Comparison of ENCODE assay signal across 26 mouse cellular contexts in the genomic region with DNA sequence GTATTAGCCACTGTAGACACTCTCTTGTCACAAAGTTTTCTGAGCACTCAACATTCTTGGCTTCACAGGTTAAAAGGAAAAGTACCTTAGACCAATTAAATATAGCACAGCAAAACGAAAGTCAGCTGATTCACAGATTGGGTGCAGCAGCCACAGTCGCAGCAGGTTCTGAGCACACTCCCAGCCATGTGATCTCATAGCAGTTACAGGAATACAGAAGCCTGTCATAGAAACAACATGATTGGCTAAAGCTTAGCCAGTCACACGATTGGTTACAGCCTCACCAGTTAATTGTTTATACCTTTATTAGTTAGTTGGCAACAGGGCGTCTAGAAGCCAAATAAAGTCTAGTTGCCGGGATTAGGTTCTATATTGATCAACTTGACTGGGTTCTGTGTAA. TPM values are rescaled to one million over a fixed set of nuclear protein-coding genes. Genes with fewer than 3 reads are reported as not detected.
DNase-seq lines count a peak whose midpoint lies in the region; ATAC-seq and TF ChIP-seq lines count a peak whose summit lies in the region.
"Had no signal": no experiment of that assay in that cellular context is flagged by ENCODE, and none has a peak within 500 bp of the region (broad histone marks: within the 10 kb centered on the region; RNA-seq: fewer than 3 reads in every experiment).

No protein-coding gene starts in this region.

- in situ Hi-C loops in CH12.LX (cut with MboI; ENCODE audit: low pct_ligation_motif_present, low pct_unique_long_range_greater_than_20kb, low sequenced_read_pairs): no loop called here

- H3K4me2 ChIP-seq in kidney, embryonic 14.5 days (replicated peaks; ENCODE audit: low read depth, low read length): no peak overlapping the region
- 0 out of 2 replicates have a peak overlapping the region, but pooled peaks have one; percentile 5 for H3K4me2 ChIP-seq in CH12.LX (ENCODE audit: insufficient read depth, low read depth, poor library complexity, severe bottlenecking)
- H3K4me2 ChIP-seq: embryonic facial prominence, embryonic 12.5 days; forebrain, embryonic 12.5 days; limb, embryonic 13.5 days; liver, embryonic 15.5 days; midbrain, embryonic 11.5 days had no signal

- no peaks in the 10 kb centered on the region for H3K36me3 ChIP-seq in heart, embryonic 10.5 days
- H3K36me3 ChIP-seq in kidney, embryonic 14.5 days (ENCODE audit: control insufficient read depth, insufficient read depth, low read length): no peaks in the 10 kb centered on the region
- H3K36me3 ChIP-seq in CH12.LX (replicated peaks in 1 of 2; ENCODE audit: control insufficient read depth in 1 of 2, insufficient read depth in 1 of 2, low read length in 1 of 2): no peaks in the 10 kb centered on the region
- H3K36me3 ChIP-seq: embryonic facial prominence, embryonic 12.5 days; forebrain, embryonic 12.5 days; hindbrain, embryonic 10.5 days; limb, embryonic 13.5 days; liver, embryonic 15.5 days had no signal

- no peaks in the 10 kb centered on the region for H3K9me3 ChIP-seq in heart, embryonic 10.5 days
- H3K9me3 ChIP-seq in kidney, embryonic 14.5 days (ENCODE audit: control insufficient read depth, low read length): no peaks in the 10 kb centered on the region
- no peaks in the 10 kb centered on the region for H3K9me3 ChIP-seq in CH12.LX (replicated peaks; ENCODE audit: low read length)
- H3K9me3 ChIP-seq: embryonic facial prominence, embryonic 12.5 days; forebrain, embryonic 12.5 days; hindbrain, embryonic 10.5 days; limb, embryonic 13.5 days; liver, embryonic 15.5 days had no signal

- intact Hi-C loops in gastrocnemius, postnatal 36 days (cut with DNase I): no loop called here

- H3K27ac ChIP-seq in heart, embryonic 10.5 days: no peak overlapping the region
- H3K27ac ChIP-seq in kidney, embryonic 14.5 days (ENCODE audit: low read depth, low read length): no peak overlapping the region
- H3K27ac ChIP-seq in CH12.LX (ENCODE audit: insufficient read depth, low read depth): no peak overlapping the region
- H3K27ac ChIP-seq: embryonic facial prominence, embryonic 12.5 days; forebrain, embryonic 12.5 days; hindbrain, embryonic 10.5 days; hindbrain, postnatal 0 days; limb, embryonic 13.5 days; liver, embryonic 15.5 days had no signal

- DNase-seq in heart, adult 11 months: peak; percentile 85
- DNase-seq in heart, embryonic 10.5 days (ENCODE audit: low spot score): no peak
- peak; percentile 61 for DNase-seq in kidney, adult 9 months
- DNase-seq in CH12.LX (ENCODE audit: extremely low read depth): no peak
- no peak for DNase-seq in gastrocnemius, postnatal 36 days
- DNase-seq in spleen, postnatal 10 days (ENCODE audit: low spot score in 2 of 2): no peak
- DNase-seq: adrenal gland, adult 8-10 months; cerebellum, adult 18-20 months; cerebellum, postnatal 14 days; kidney, postnatal 10 days; lung, postnatal 10 days; right cerebral cortex, postnatal 14 days; spleen, adult 18-20 months had no signal

- 86% methylated on average over 5 of the region's 5 CpGs for whole genome bisulfite sequencing in heart, embryonic 10.5 days
- 89% methylated on average over 5 of the region's 5 CpGs for WGBS in kidney, embryonic 14.5 days

- H3K4me1 ChIP-seq in heart, embryonic 10.5 days: peaks cover 11% of the 10 kb centered on the region; the same call in 1 of the 2 replicates
- H3K4me1 ChIP-seq in kidney, embryonic 14.5 days (ENCODE audit: control insufficient read depth, insufficient read depth, low read length): no peaks in the 10 kb centered on the region
- H3K4me1 ChIP-seq in CH12.LX (ENCODE audit: control insufficient read depth in 1 of 2, insufficient read depth in 2 of 2): peaks cover 4 to 12% of the 10 kb centered on the region in 2 experiments; a peak in 2 of 4 replicates
- H3K4me1 ChIP-seq: embryonic facial prominence, embryonic 12.5 days; forebrain, embryonic 12.5 days; hindbrain, embryonic 10.5 days; limb, embryonic 13.5 days had no signal

- no peak for TF ChIP-seq CTCF in CH12.LX (conservative IDR thresholded peaks at IDR 0.05 in 1 of 2, IDR thresholded peaks at IDR 0.05 in 1 of 2; ENCODE audit: low read depth in 2 of 2, low read length in 2 of 2)

- no peak for TF ChIP-seq POLR2A in CH12.LX (IDR thresholded peaks at IDR 0.05; ENCODE audit: low read depth, low read length)

- no peak overlapping the region for H3K4me3 ChIP-seq in heart, embryonic 10.5 days
- H3K4me3 ChIP-seq in kidney, embryonic 14.5 days (ENCODE audit: low read length): no peak overlapping the region
- no peak overlapping the region for H3K4me3 ChIP-seq in CH12.LX (replicated peaks in 1 of 3; ENCODE audit: low read depth in 2 of 3, low read length in 2 of 3, poor library complexity in 1 of 3)
- H3K4me3 ChIP-seq: embryonic facial prominence, embryonic 12.5 days; erythroblast, embryonic 14.5 days; forebrain, embryonic 12.5 days; hindbrain, embryonic 10.5 days; limb, embryonic 13.5 days; liver, embryonic 15.5 days had no signal

- H3K79me2 ChIP-seq in CH12.LX (replicated peaks; ENCODE audit: control insufficient read depth, extremely low read depth, insufficient read depth, poor library complexity, severe bottlenecking): no peaks in the 10 kb centered on the region

- no peak for ATAC-seq in kidney, embryonic 14.5 days (ENCODE audit: low FRiP score, low TSS enrichment)
- ATAC-seq in monocyte, adult 5-6 weeks (replicated peaks; ENCODE audit: insufficient number of reproducible peaks, low FRiP score, low TSS enrichment, poor library complexity, severe bottlenecking): peak; percentile 62
- ATAC-seq: hindbrain, postnatal 0 days; Patski had no signal

- no peak for TF ChIP-seq RAD21 in CH12.LX (IDR thresholded peaks at IDR 0.05; ENCODE audit: low read depth, low read length)

- dilution Hi-C loops in CH12.LX (cut with MboI; ENCODE audit: extremely low pct_ligation_motif_present, extremely low pct_unique_long_range_greater_than_20kb, low sequenced_read_pairs): no loop called here

- H3K27me3 ChIP-seq in heart, embryonic 10.5 days (ENCODE audit: insufficient read depth, poor library complexity, severe bottlenecking): no peaks in the 10 kb centered on the region
- H3K27me3 ChIP-seq in kidney, embryonic 14.5 days (ENCODE audit: control insufficient read depth, insufficient read depth, low read length): no peaks in the 10 kb centered on the region
- H3K27me3 ChIP-seq in CH12.LX (replicated peaks): no peaks in the 10 kb centered on the region
- H3K27me3 ChIP-seq: embryonic facial prominence, embryonic 12.5 days; forebrain, embryonic 12.5 days; limb, embryonic 13.5 days; liver, embryonic 15.5 days; Patski had no signal

- H3K9ac ChIP-seq in kidney, embryonic 14.5 days (ENCODE audit: low read depth, low read length): no peak overlapping the region
- no peak overlapping the region for H3K9ac ChIP-seq in CH12.LX (ENCODE audit: insufficient read depth, low read depth)
- H3K9ac ChIP-seq: embryonic facial prominence, embryonic 12.5 days; forebrain, embryonic 12.5 days; limb, embryonic 13.5 days; liver, embryonic 15.5 days had no signal

- no peak for TF ChIP-seq EP300 in CH12.LX (IDR thresholded peaks at IDR 0.05; ENCODE audit: low read length)

TF ChIP-seq in CH12.LX, 34 proteins besides CTCF, POLR2A, EP300 and RAD21 (continues in another document):
- TF ChIP-seq IRF4 (IDR thresholded peaks at IDR 0.05; ENCODE audit: low read depth, low read length): 0 out of 2 replicates have a peak, but pooled peaks have one; percentile 17
- no peak for TF ChIP-seq USF2 (conservative IDR thresholded peaks at IDR 0.05; ENCODE audit: low read depth, low read length)
- TF ChIP-seq RCOR1 (conservative IDR thresholded peaks at IDR 0.05; ENCODE audit: low read depth, low read length): no peak
- no peak for TF ChIP-seq NELFE (IDR thresholded peaks at IDR 0.05; ENCODE audit: low read depth, low read length)
- TF ChIP-seq GABPA (IDR thresholded peaks at IDR 0.05; ENCODE audit: insufficient replicate concordance, low read depth, low read length): no peak
- no peak for TF ChIP-seq JUN (IDR thresholded peaks at IDR 0.05; ENCODE audit: insufficient read depth, low read depth, low read length)
- TF ChIP-seq ETS1 (conservative IDR thresholded peaks at IDR 0.05; ENCODE audit: low read depth, low read length): peak; percentile 46; the same call in 1 of the 2 replicates
- TF ChIP-seq JUND (conservative IDR thresholded peaks at IDR 0.05; ENCODE audit: low read depth, low read length): no peak
- TF ChIP-seq PAX5 (IDR thresholded peaks at IDR 0.05; ENCODE audit: low read length): no peak
- TF ChIP-seq E2F4 (IDR thresholded peaks at IDR 0.05; ENCODE audit: insufficient replicate concordance, low read depth, low read length): no peak
- no peak for TF ChIP-seq NRF1 (IDR thresholded peaks at IDR 0.05; ENCODE audit: low read depth, low read length)
- TF ChIP-seq POLR2AphosphoS2 (IDR thresholded peaks at IDR 0.05; ENCODE audit: low read depth, low read length): no peak
- no peak for TF ChIP-seq SIN3A (IDR thresholded peaks at IDR 0.05; ENCODE audit: low read length)
- TF ChIP-seq CHD2 (IDR thresholded peaks at IDR 0.05; ENCODE audit: low read length): no peak
- TF ChIP-seq ZMIZ1 (IDR thresholded peaks at IDR 0.05; ENCODE audit: low read depth, low read length): no peak
- no peak for TF ChIP-seq KAT2A (IDR thresholded peaks at IDR 0.05; ENCODE audit: insufficient replicate concordance, low read length)
- TF ChIP-seq ZC3H11A (IDR thresholded peaks at IDR 0.05; ENCODE audit: low read depth, low read length): no peak
- TF ChIP-seq TCF12 (IDR thresholded peaks at IDR 0.05; ENCODE audit: low read depth, low read length): no peak
- no peak for TF ChIP-seq MYC (IDR thresholded peaks at IDR 0.05; ENCODE audit: low read depth, low read length)
- TF ChIP-seq BHLHE40 (IDR thresholded peaks at IDR 0.05; ENCODE audit: low read depth, low read length): peak; percentile 55; the same call in 1 of the 2 replicates
- no peak for TF ChIP-seq ZNF384 (IDR thresholded peaks at IDR 0.05; ENCODE audit: low read depth, low read length)
- no peak for TF ChIP-seq MXI1 (IDR thresholded peaks at IDR 0.05; ENCODE audit: low read depth, low read length)
- TF ChIP-seq TBP (conservative IDR thresholded peaks at IDR 0.05; ENCODE audit: low read depth, low read length): no peak
- TF ChIP-seq USF1 (IDR thresholded peaks at IDR 0.05; ENCODE audit: low read depth, low read length): peak; percentile 23
- TF ChIP-seq ZKSCAN1 (IDR thresholded peaks at IDR 0.05; ENCODE audit: borderline replicate concordance, low read depth, low read length): no peak
- TF ChIP-seq ELF1 (IDR thresholded peaks at IDR 0.05; ENCODE audit: low read depth, low read length): no peak

RNA-seq across cellular contexts. Expression of gene Map3k7cl, which starts 57.0 kb away (rescaled TPM):
- not detected in 2 replicates for polyA plus RNA-seq in heart, embryonic 10.5 days (2016; fragmentation: Nextera tagmentation; extraction: Ambion mirVana)
- polyA plus RNA-seq in kidney, embryonic 14.5 days (2014; fragmentation: Nextera tagmentation; extraction: Ambion mirVana): 0.69 and 1.4 TPM in 2 replicates
- 0.08 TPM in 2 replicates for total RNA-seq in CH12.LX (2012; rRNA removed)
- total RNA-seq in CH12.LX (2014; rRNA removed): not detected in 2 replicates
- not detected in 2 replicates for polyA plus RNA-seq in CH12.LX (2012; ENCODE audit: insufficient read length, low read depth)
- total RNA-seq in monocyte, adult 5-6 weeks (2017): not detected in 3 replicates
- total RNA-seq in gastrocnemius, postnatal 36 days (2021): 10 to 100 TPM in 1 of 2 experiments, 1 to 10 TPM in 1; 7.7 to 13.4 TPM
- total RNA-seq: ES-E14 had no signal
- polyA plus RNA-seq: embryonic facial prominence, embryonic 12.5 days; erythroblast, embryonic 14.5 days; forebrain, embryonic 12.5 days; hindbrain, embryonic 10.5 days; liver, embryonic 15.5 days; midbrain, embryonic 11.5 days; midbrain, postnatal 0 days had no signal

Comparison
In these comparisons a context has a peak if more than half of its experiments do, and no peak if none do; other contexts are left out.
1. DNase-seq: peak in heart, adult 11 months (single experiment) and kidney, adult 9 months (single experiment); none in heart, embryonic 10.5 days (single experiment), CH12.LX (single experiment), gastrocnemius, postnatal 36 days (0 of 2) and spleen, postnatal 10 days (0 of 2).